ENCODE assay signal across 8 mouse cellular contexts in the genomic region with DNA sequence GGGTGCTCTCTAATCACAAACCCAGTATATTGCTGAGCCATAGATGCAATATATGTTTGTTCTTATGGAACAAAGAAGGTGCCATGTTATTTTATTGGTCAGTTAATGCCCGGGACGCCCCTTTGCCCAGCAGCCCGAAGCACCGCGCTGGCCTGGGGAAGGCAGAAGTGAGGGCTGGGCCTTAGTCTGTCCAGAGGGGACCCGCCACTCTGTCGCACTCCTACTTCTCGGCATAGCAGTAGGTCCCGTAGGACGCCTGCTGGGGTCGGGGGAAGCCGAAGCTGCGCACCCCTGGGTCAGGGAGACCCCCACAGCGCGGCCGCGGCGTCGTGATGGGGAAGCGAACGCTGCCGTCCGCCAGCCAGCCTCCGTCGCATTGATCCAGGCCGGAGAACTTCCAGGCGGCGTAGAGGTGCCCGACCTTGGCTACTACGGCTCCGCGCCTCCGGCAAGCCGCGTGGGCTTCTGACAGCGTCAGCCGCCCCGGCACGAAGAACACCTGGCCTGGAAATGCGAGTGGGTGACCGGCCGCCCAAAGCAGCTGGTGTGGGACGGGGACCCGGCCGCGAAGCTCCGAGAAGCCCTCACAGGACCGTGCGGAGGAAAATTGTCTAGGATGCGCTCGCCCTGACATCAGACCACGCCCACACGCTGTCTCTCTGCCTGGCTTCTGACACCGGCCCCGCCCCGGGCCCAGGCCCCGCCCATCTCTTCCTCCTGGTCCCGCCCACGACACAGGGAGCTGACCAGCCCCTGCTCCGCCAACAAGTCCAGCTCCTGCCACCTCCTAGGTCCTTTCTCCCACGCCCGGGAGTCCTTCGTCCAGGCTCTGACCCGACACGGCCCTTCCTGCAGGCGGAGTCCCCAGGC. TPM values are rescaled to one million over a fixed set of nuclear protein-coding genes. Genes with fewer than 3 reads are reported as not detected.
DNase-seq lines count a peak whose midpoint lies in the region; ATAC-seq lines count a peak whose summit lies in the region.

No protein-coding gene starts in this region.

- peak; percentile 77 for ATAC-seq in inflammation-experienced regulatory T-cells, adult 6 months
- ATAC-seq in megakaryocyte, adult 5-6 weeks (ENCODE audit: poor library complexity, severe bottlenecking), result peak; percentile 87

- peak; percentile 89 to 92 for DNase-seq in adrenal gland, adult 18-20 months (ENCODE audit: low spot score in 2 of 2)
- peak; percentile 95 for DNase-seq in embryo, embryonic 10 days (ENCODE audit: low spot score)
- peak; percentile 88 for DNase-seq in gastrocnemius, postnatal 25 days
- DNase-seq in left cerebral cortex, adult 8-10 months (ENCODE audit: low spot score in 2 of 2), result peak; percentile 61 to 82
- peak; percentile 85 for DNase-seq in right cerebral cortex, adult 18-20 months
- DNase-seq in urinary bladder, adult 2 months (ENCODE audit: low spot score), result peak; percentile 71

RNA-seq across cellular contexts. Expression of a gene that starts 4.8 kb away (rescaled TPM):
- total RNA-seq in adrenal gland, adult 18-20 months (2021), result not detected
- total RNA-seq in gastrocnemius, postnatal 25 days (2021), result not detected
- polyA plus RNA-seq in inflammation-experienced regulatory T-cells, adult 6 months (2017; shearing (Covaris generic)), result not detected
- total RNA-seq in left cerebral cortex, adult 8-10 months (2022), result 10 to 100 TPM; 23.0 to 35.7 (median 32.1) TPM
- not detected in 2 replicates for total RNA-seq in megakaryocyte, adult 5-6 weeks (2015)
- not detected in 2 replicates for total RNA-seq in megakaryocyte, adult 5-6 weeks (2017)
- 0.06 TPM in 1 of 2 replicates, not detected in the other for polyA plus RNA-seq in urinary bladder, adult 2 months (2012; rRNA removed)

RNA-seq across cellular contexts. Expression of a gene that starts 20.4 kb away (rescaled TPM):
- 10 to 100 TPM; 15.9 to 18.9 TPM for total RNA-seq in adrenal gland, adult 18-20 months (2021)
- total RNA-seq in gastrocnemius, postnatal 25 days (2021), result 10 to 100 TPM; 13.1 to 16.7 TPM
- polyA plus RNA-seq in inflammation-experienced regulatory T-cells, adult 6 months (2017; shearing (Covaris generic)), result 10 to 100 TPM; 20.8 to 37.5 (median 36.6) TPM
- total RNA-seq in left cerebral cortex, adult 8-10 months (2022), result 10 to 100 TPM; 16.7 to 19.5 (median 18.1) TPM
- 7.3 TPM in 2 replicates for total RNA-seq in megakaryocyte, adult 5-6 weeks (2015)
- 9.5 and 10.1 TPM in 2 replicates for total RNA-seq in megakaryocyte, adult 5-6 weeks (2017)
- 5.6 and 9.7 TPM in 2 replicates for polyA plus RNA-seq in urinary bladder, adult 2 months (2012; rRNA removed)

RNA-seq across cellular contexts. Expression of a gene that starts 22.5 kb away (rescaled TPM):
- 10 to 100 TPM; 62.7 to 74.9 TPM for total RNA-seq in adrenal gland, adult 18-20 months (2021)
- total RNA-seq in gastrocnemius, postnatal 25 days (2021), result not detected
- polyA plus RNA-seq in inflammation-experienced regulatory T-cells, adult 6 months (2017; shearing (Covaris generic)), result not detected
- 100 to 1,000 TPM; 230 to 238 (median 233) TPM for total RNA-seq in left cerebral cortex, adult 8-10 months (2022)
- not detected in 2 replicates for total RNA-seq in megakaryocyte, adult 5-6 weeks (2015)
- total RNA-seq in megakaryocyte, adult 5-6 weeks (2017), result not detected in 2 replicates
- 0.15 and 0.28 TPM in 2 replicates for polyA plus RNA-seq in urinary bladder, adult 2 months (2012; rRNA removed)

RNA-seq across cellular contexts. Expression of a gene that starts 35.7 kb away (rescaled TPM):
- 100 to 1,000 TPM; 155 to 159 TPM for total RNA-seq in adrenal gland, adult 18-20 months (2021)
- total RNA-seq in gastrocnemius, postnatal 25 days (2021), result 10 to 100 TPM; 36.5 to 39.7 TPM
- polyA plus RNA-seq in inflammation-experienced regulatory T-cells, adult 6 months (2017; shearing (Covaris generic)), result 10 to 100 TPM; 68.3 to 75.7 (median 70.3) TPM
- total RNA-seq in left cerebral cortex, adult 8-10 months (2022), result 10 to 100 TPM; 75.8 to 85.5 (median 78.9) TPM
- total RNA-seq in megakaryocyte, adult 5-6 weeks (2015), result 48.2 and 56.4 TPM in 2 replicates
- total RNA-seq in megakaryocyte, adult 5-6 weeks (2017), result 17.8 and 29.3 TPM in 2 replicates
- 90.2 and 91.1 TPM in 2 replicates for polyA plus RNA-seq in urinary bladder, adult 2 months (2012; rRNA removed)

RNA-seq across cellular contexts. Expression of a gene that starts 51.7 kb away (rescaled TPM):
- total RNA-seq in adrenal gland, adult 18-20 months (2021), result 10 to 100 TPM in 1 of 2 experiments, 1 to 10 TPM in 1; 5.9 to 19.4 TPM
- 10 to 100 TPM; 21.0 to 22.0 TPM for total RNA-seq in gastrocnemius, postnatal 25 days (2021)
- polyA plus RNA-seq in inflammation-experienced regulatory T-cells, adult 6 months (2017; shearing (Covaris generic)), result not detected
- 1 to 10 TPM; 4.0 to 5.5 (median 5.2) TPM for total RNA-seq in left cerebral cortex, adult 8-10 months (2022)
- total RNA-seq in megakaryocyte, adult 5-6 weeks (2015), result not detected in 2 replicates
- not detected in 2 replicates for total RNA-seq in megakaryocyte, adult 5-6 weeks (2017)
- polyA plus RNA-seq in urinary bladder, adult 2 months (2012; rRNA removed), result 3.7 and 5.3 TPM in 2 replicates

Comparison
In these comparisons a context has a peak if more than half of its experiments do, and no peak if none do; other contexts are left out.
1. Peak in every context shown above with its lines: DNase-seq and ATAC-seq.
2. RNA of a gene that starts 4.8 kb away (total RNA-seq): 23.0 to 35.7 TPM in left cerebral cortex, adult 8-10 months; not detected in gastrocnemius, postnatal 25 days, not detected in adrenal gland, adult 18-20 months and not detected in megakaryocyte, adult 5-6 weeks; every median in the first group is over 10 times any median in the second.
3. RNA of a gene that starts 22.5 kb away (total RNA-seq): 230 to 238 TPM in left cerebral cortex, adult 8-10 months and 62.7 to 74.9 TPM in adrenal gland, adult 18-20 months; not detected in gastrocnemius, postnatal 25 days and not detected in megakaryocyte, adult 5-6 weeks; every median in the first group is over 10 times any median in the second.